Mouse (Mus musculus): ENCODE measurements around the gene Hmgb1.

Hmgb1 gene

DNA sequence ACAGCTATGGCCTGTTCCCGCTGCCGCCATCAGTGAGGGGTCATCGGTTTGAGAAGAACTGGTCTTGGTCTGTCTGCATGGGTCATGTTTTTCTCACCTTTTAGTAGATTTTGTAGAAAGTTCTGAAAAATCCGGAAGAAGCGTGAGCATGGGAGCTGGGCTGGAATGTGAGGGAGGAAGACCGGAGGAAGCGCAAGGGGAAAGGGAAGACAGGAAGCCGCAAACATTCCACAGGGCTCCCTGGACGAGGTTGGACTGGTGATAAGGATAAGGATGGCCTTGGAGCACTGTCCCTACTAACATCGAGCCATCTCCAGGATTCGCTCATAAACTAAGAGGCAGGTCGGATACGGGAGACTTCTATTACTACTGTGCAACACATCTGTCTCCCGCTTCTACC is 185.8 kb downstream of the Hmgb1 start:
- no peak for DNase-seq (ENCODE audit: low spot score in 2 of 2)

- no peak for DNase-seq (ENCODE audit: low spot score in 2 of 2)
Observed at GRCm38 (mm10) chr5:148996709-148997037, 187.6 kb downstream of the Hmgb1 start.
